Mouse (Mus musculus) myocyte (in vitro differentiated cells): ENCODE data around the gene 3110082J24Rik. TPM values are rescaled to one million over a fixed set of nuclear protein-coding genes. Genes with fewer than 3 reads are reported as not detected.

ENCODE experiments used
- H3K27me3 ChIP-seq: one replicate; pipeline ENCODE4 v1.6.1; 2011; ENCODE audit not compliant: control insufficient read depth, insufficient read depth, insufficient read length
- H3K36me3 ChIP-seq: one replicate; pipeline ENCODE4 v1.6.1; 2011; ENCODE audit not compliant: control insufficient read depth, insufficient read depth
- H3K4me2 ChIP-seq: one replicate; pipeline ENCODE4 v1.6.1; 2011; ENCODE audit warnings: low read depth, control low read depth
- H3K4me3 ChIP-seq: one replicate; pipeline ENCODE4 v1.5.1; 2011; ENCODE audit warnings: mild to moderate bottlenecking, control low read depth, moderate library complexity
- H3K79me2 ChIP-seq: one replicate; pipeline ENCODE4 v1.6.1; 2011; ENCODE audit not compliant: control insufficient read depth, insufficient read depth
- H3ac ChIP-seq: one replicate; pipeline ENCODE4 v1.6.1; 2011; ENCODE audit not compliant: control insufficient read depth, insufficient read length
- CEBPB ChIP-seq: IDR thresholded peaks from 2 replicates; pipeline ENCODE4 v1.6.1; 2011; ENCODE audit warnings: mild to moderate bottlenecking, moderate library complexity; ENCODE audit not compliant: poor library complexity, insufficient read depth, severe bottlenecking
- E2F4 ChIP-seq: IDR thresholded peaks from one replicate; pipeline ENCODE4 v1.6.1; 2011; ENCODE audit warnings: mild to moderate bottlenecking, control low read depth, moderate library complexity; ENCODE audit not compliant: insufficient read depth
- MAX ChIP-seq: IDR thresholded peaks from one replicate; pipeline ENCODE4 v1.6.1; 2011; ENCODE audit warnings: low read depth, mild to moderate bottlenecking, control low read depth
- MYOD1 ChIP-seq, 3 experiments: IDR thresholded peaks; one replicate each; pipeline ENCODE4 v1.6.1; 2011; ENCODE audit warnings: control low read depth in 2 of 3, low read depth in 2 of 3, mild to moderate bottlenecking in 2 of 3, moderate library complexity in 1 of 3; ENCODE audit not compliant: insufficient read length in 2 of 3, control insufficient read depth in 1 of 3
- MYOG ChIP-seq, 3 experiments: IDR thresholded peaks; one replicate each; pipeline ENCODE4 v1.6.1; 2011; ENCODE audit warnings: control low read depth in 2 of 3, low read depth in 2 of 3, mild to moderate bottlenecking in 2 of 3; ENCODE audit not compliant: insufficient read length in 2 of 3, control insufficient read depth in 1 of 3, insufficient read depth in 1 of 3
- POLR2A ChIP-seq: IDR thresholded peaks from one replicate; pipeline ENCODE4 v1.6.1; 2011; ENCODE audit warnings: low read depth, mild to moderate bottlenecking, control low read depth, moderate library complexity; ENCODE audit not compliant: insufficient read length
- POLR2AphosphoS2 ChIP-seq: IDR thresholded peaks from one replicate; pipeline ENCODE4 v1.6.1; 2011; ENCODE audit warnings: low read depth, control low read depth; ENCODE audit not compliant: insufficient read length
- REST ChIP-seq: IDR thresholded peaks from one replicate; pipeline ENCODE4 v1.6.1; 2011; ENCODE audit warnings: mild to moderate bottlenecking, control low read depth, moderate library complexity; ENCODE audit not compliant: insufficient read depth, insufficient read length
- SRF ChIP-seq: IDR thresholded peaks from one replicate; pipeline ENCODE4 v1.6.1; 2011; ENCODE audit warnings: low read depth; ENCODE audit not compliant: control insufficient read depth, insufficient read length
- TCF12 ChIP-seq: IDR thresholded peaks from one replicate; pipeline ENCODE4 v1.6.1; 2011; ENCODE audit warnings: mild to moderate bottlenecking, control low read depth; ENCODE audit not compliant: poor library complexity, insufficient read depth, severe bottlenecking
- TCF3 ChIP-seq: IDR thresholded peaks from one replicate; pipeline ENCODE4 v1.6.1; 2011; ENCODE audit warnings: low read depth, control low read depth; ENCODE audit not compliant: insufficient read length
- USF1 ChIP-seq: IDR thresholded peaks from one replicate; pipeline ENCODE4 v1.6.1; 2011; ENCODE audit warnings: low read depth, mild to moderate bottlenecking, control low read depth, moderate library complexity
- polyA plus RNA-seq: library from polyadenylated mRNA; unstranded; fragments of >200 nt; fragmentation: generic; extraction: Trizol; gene quantifications from one replicate; pipeline ENCODE4 v1.2.1, GENCODE M21; 2012; ENCODE audit warnings: missing spikeins

3110082J24Rik gene
- polyA plus RNA-seq, 1 experiment: 0.08 TPM

GRCm38 (mm10) chr5:30112533-30113068 is 6.7 kb upstream of the 3110082J24Rik start:
- Histone ChIP-seq H3K36me3 (no peaks in the 10 kb centered on the region), H3K79me2 (no peaks in the 10 kb centered on the region), H3K4me3 (no peak overlapping the region), H3K27me3 (peaks cover 19% of the 10 kb centered on the region), H3K4me2 (no peak overlapping the region), H3ac (no peak overlapping the region)
- TF ChIP-seq TCF3: no peak
- TF ChIP-seq MAX: no peak
- TF ChIP-seq MYOD1 (IDR thresholded peaks at IDR 0.05; ENCODE audit: control insufficient read depth in 1 of 3, insufficient read length in 2 of 3, low read depth in 2 of 3): no peak
- no peak for TF ChIP-seq REST
- no peak for TF ChIP-seq SRF
- no peak for TF ChIP-seq USF1
- TF ChIP-seq CEBPB: no peak
- no peak for TF ChIP-seq MYOG (IDR thresholded peaks at IDR 0.05; ENCODE audit: control insufficient read depth in 1 of 3, insufficient read depth in 1 of 3, insufficient read length in 2 of 3, low read depth in 2 of 3)
- no peak for TF ChIP-seq POLR2AphosphoS2
- no peak for TF ChIP-seq TCF12
- no peak for TF ChIP-seq POLR2A
- no peak for TF ChIP-seq E2F4

GRCm38 (mm10) chr5:30111771-30112170 is 5.9 kb upstream of the 3110082J24Rik start:
- Histone ChIP-seq H3ac (no peak overlapping the region), H3K4me3 (no peak overlapping the region), H3K79me2 (no peaks in the 10 kb centered on the region), H3K36me3 (no peaks in the 10 kb centered on the region), H3K27me3 (peaks cover 26% of the 10 kb centered on the region), H3K4me2 (no peak overlapping the region)
- TF ChIP-seq USF1 (no peak), TCF3 (no peak), SRF (no peak), TCF12 (no peak), MAX (no peak), POLR2AphosphoS2 (no peak)

- Histone ChIP-seq H3K4me2 (no peak overlapping the region), H3ac (no peak overlapping the region), H3K4me3 (no peak overlapping the region), H3K36me3 (no peaks in the 10 kb centered on the region), H3K79me2 (no peaks in the 10 kb centered on the region), H3K27me3 (peaks cover 30% of the 10 kb centered on the region)
- TF ChIP-seq TCF3 (no peak), MYOD1 (IDR thresholded peaks at IDR 0.05; ENCODE audit: control insufficient read depth in 1 of 3, insufficient read length in 2 of 3, low read depth in 2 of 3) (no peak), CEBPB (no peak), USF1 (no peak), SRF (no peak), TCF12 (no peak), POLR2AphosphoS2 (no peak), MAX (no peak), REST (no peak), POLR2A (no peak), MYOG (IDR thresholded peaks at IDR 0.05; ENCODE audit: control insufficient read depth in 1 of 3, insufficient read depth in 1 of 3, insufficient read length in 2 of 3, low read depth in 2 of 3) (no peak), E2F4 (no peak)
Observed at GRCm38 (mm10) chr5:30111126-30111525, 5.2 kb upstream of the 3110082J24Rik start.

- H3K36me3 ChIP-seq: no peaks in the 10 kb centered on the region
- H3K27me3 ChIP-seq: peaks cover 36% of the 10 kb centered on the region
- no peak overlapping the region for H3ac ChIP-seq
- no peak for TF ChIP-seq MYOD1 (IDR thresholded peaks at IDR 0.05; ENCODE audit: control insufficient read depth in 1 of 3, insufficient read length in 2 of 3, low read depth in 2 of 3)
- no peak for TF ChIP-seq MYOG (IDR thresholded peaks at IDR 0.05; ENCODE audit: control insufficient read depth in 1 of 3, insufficient read depth in 1 of 3, insufficient read length in 2 of 3, low read depth in 2 of 3)
- no peak for TF ChIP-seq MAX
- TF ChIP-seq TCF12: no peak
- no peak overlapping the region for H3K4me2 ChIP-seq
- no peak overlapping the region for H3K4me3 ChIP-seq
- H3K79me2 ChIP-seq: no peaks in the 10 kb centered on the region
Observed at GRCm38 (mm10) chr5:30110371-30111060, 4.6 kb upstream of the 3110082J24Rik start.

GRCm38 (mm10) chr5:30109899-30110298 is 4.0 kb upstream of the 3110082J24Rik start:
- H3K27me3 ChIP-seq: peaks cover 42% of the 10 kb centered on the region
- H3K4me2 ChIP-seq: no peak overlapping the region

More at GRCm38 (mm10) chr5:30109899-30110298, 4.0 kb upstream of the 3110082J24Rik start:
- Histone ChIP-seq H3K36me3 (no peaks in the 10 kb centered on the region), H3K79me2 (no peaks in the 10 kb centered on the region), H3ac (no peak overlapping the region), H3K4me3 (no peak overlapping the region)
- TF ChIP-seq CEBPB (no peak), POLR2A (no peak), REST (no peak), TCF3 (no peak), POLR2AphosphoS2 (no peak), MYOD1 (IDR thresholded peaks at IDR 0.05; ENCODE audit: control insufficient read depth in 1 of 3, insufficient read length in 2 of 3, low read depth in 2 of 3) (no peak), USF1 (no peak), E2F4 (no peak), SRF (no peak), MYOG (IDR thresholded peaks at IDR 0.05; ENCODE audit: control insufficient read depth in 1 of 3, insufficient read depth in 1 of 3, insufficient read length in 2 of 3, low read depth in 2 of 3) (no peak), MAX (no peak), TCF12 (no peak)
